Mouse (Mus musculus) stomach, embryonic 14.5 days (tissue): ENCODE measurements around the gene Ror2. TPM values are rescaled to one million over a fixed set of nuclear protein-coding genes. Genes with fewer than 3 reads are reported as not detected.

ENCODE experiments used
- ATAC-seq: fragments of 200-750 bp; cut with Nextera tagmentation; 2 replicates; pipeline ENCODE4 v1.8.0; 2017; ENCODE audit warnings: low read depth, moderate TSS enrichment; ENCODE audit not compliant: insufficient number of reproducible peaks, insufficient read depth, low FRiP score
- H3K27ac ChIP-seq: fragments of 300-500 bp; sonication (generic); 2 replicates; pipeline ENCODE4 v1.5.1; 2014; ENCODE audit warnings: mild to moderate bottlenecking, low read length, moderate library complexity, mixed read lengths
- H3K27me3 ChIP-seq: fragments of 300-500 bp; sonication (generic); 2 replicates; pipeline ENCODE4 v1.6.1; 2014; ENCODE audit warnings: low read length, control low read depth, mixed read lengths; ENCODE audit not compliant: control insufficient read depth, insufficient read depth
- H3K36me3 ChIP-seq: fragments of 300-500 bp; sonication (generic); 2 replicates; pipeline ENCODE4 v1.6.1; 2014; ENCODE audit warnings: mild to moderate bottlenecking, control low read depth, low read length, moderate library complexity, mixed read lengths; ENCODE audit not compliant: control insufficient read depth, insufficient read depth
- H3K4me1 ChIP-seq: fragments of 300-500 bp; sonication (generic); 2 replicates; pipeline ENCODE4 v1.6.1; 2014; ENCODE audit warnings: low read length, control low read depth, mixed read lengths; ENCODE audit not compliant: control insufficient read depth, insufficient read depth
- H3K4me2 ChIP-seq: fragments of 300-500 bp; sonication (generic); replicated peaks from 2 replicates; pipeline ENCODE4 v1.6.1; 2014; ENCODE audit warnings: low read depth, low read length, control low read depth
- H3K4me3 ChIP-seq: fragments of 300-500 bp; sonication (generic); 2 replicates; pipeline ENCODE4 v1.5.1; 2014; ENCODE audit warnings: low read depth, low read length, control low read depth
- H3K9ac ChIP-seq: fragments of 300-500 bp; sonication (generic); replicated peaks from 2 replicates; pipeline ENCODE4 v1.6.1; 2014; ENCODE audit warnings: low read depth, mild to moderate bottlenecking, control low read depth, low read length, moderate library complexity, mixed read lengths
- H3K9me3 ChIP-seq: fragments of 300-500 bp; sonication (generic); 2 replicates; pipeline ENCODE4 v1.6.1; 2016; ENCODE audit warnings: low read depth, low read length, control low read depth; ENCODE audit not compliant: control insufficient read depth
- WGBS: fragments of 180-500 bp; shearing (Covaris S2); extraction: QIAGEN DNeasy Blood & Tissue Kit; methylation state at CpG from one replicate; pipeline ENCODE4 v1.1.7; 2014; 5-methylcytosine and 5-hydroxymethylcytosine counted together
- polyA plus RNA-seq: library from polyadenylated mRNA; unstranded; fragments of >200 nt; fragmentation: Nextera tagmentation; extraction: Ambion mirVana; gene quantifications from 2 replicates; pipeline ENCODE4 v1.2.1, GENCODE M21; 2014

Ror2 gene
- polyA plus RNA-seq, 1 experiment from 2014 or later = 13.9 TPM

DNA sequence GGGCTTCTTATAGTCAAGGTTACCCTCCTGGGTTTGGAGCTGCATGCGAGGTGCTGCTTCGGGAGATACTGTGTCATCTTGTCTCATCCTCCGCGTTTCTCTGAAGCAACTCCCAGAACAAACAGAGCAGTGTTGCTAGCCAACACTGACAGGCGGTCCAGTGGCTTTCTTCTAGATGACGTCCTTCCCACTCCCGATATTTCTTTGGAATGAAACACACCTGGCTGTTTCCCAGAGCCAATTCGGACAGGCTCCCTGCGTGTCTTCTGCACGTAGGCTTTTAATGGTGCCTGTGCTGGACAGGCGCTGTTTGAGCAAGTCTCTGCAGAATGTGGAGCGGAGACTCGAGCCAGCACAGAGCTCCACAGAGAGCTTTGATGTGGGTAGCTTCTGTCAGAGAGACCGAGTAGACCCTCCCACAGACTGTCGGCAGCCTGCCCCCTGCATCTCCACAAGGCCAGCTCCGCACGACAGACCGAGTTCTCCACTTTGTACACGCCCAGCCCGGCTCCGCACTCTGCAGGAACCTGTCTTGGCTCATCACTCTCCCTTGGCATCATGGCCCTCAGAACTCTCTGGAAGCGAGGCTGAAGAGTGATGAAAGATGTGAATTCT, 216.7 kb downstream of the Ror2 start:
- Histone ChIP-seq H3K36me3 (no peaks in the 10 kb centered on the region), H3K4me1 (no peaks in the 10 kb centered on the region), H3K9ac (no peak overlapping the region), H3K4me2 (no peak overlapping the region), H3K27me3 (no peaks in the 10 kb centered on the region), H3K4me3 (no peak overlapping the region), H3K9me3 (no peaks in the 10 kb centered on the region), H3K27ac (no peak overlapping the region)
- no peak for ATAC-seq
- 55% methylated on average over 22 of the region's 22 CpGs for WGBS

DNA sequence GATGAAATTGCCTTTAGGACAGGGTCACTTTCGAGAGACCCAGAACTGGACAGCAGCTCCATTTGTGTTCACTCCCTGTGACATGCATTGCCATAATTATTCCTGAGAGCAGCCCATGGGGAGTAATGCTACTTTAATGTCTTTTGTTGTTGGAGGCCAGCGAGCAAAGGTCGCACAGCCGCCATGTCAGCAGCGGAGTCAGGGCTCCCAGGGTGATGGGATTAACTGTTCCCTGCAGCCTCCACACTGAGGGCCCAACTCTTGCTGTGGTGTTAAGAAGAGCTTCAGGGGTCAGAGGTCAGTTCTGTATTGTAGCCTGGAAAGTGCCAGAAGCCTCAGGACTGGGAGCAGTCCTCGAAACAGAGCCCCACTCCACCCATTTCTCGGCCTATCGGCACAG, 217.5 kb downstream of the Ror2 start:
- no peak overlapping the region for H3K4me3 ChIP-seq
- H3K4me1 ChIP-seq = no peaks in the 10 kb centered on the region
- no peak overlapping the region for H3K27ac ChIP-seq
- H3K9me3 ChIP-seq = no peaks in the 10 kb centered on the region
- WGBS = 86% methylated on average over 8 of the region's 8 CpGs
- H3K4me2 ChIP-seq = no peak overlapping the region
- no peak overlapping the region for H3K9ac ChIP-seq
- H3K27me3 ChIP-seq = no peaks in the 10 kb centered on the region
- ATAC-seq = no peak
- H3K36me3 ChIP-seq = no peaks in the 10 kb centered on the region

DNA sequence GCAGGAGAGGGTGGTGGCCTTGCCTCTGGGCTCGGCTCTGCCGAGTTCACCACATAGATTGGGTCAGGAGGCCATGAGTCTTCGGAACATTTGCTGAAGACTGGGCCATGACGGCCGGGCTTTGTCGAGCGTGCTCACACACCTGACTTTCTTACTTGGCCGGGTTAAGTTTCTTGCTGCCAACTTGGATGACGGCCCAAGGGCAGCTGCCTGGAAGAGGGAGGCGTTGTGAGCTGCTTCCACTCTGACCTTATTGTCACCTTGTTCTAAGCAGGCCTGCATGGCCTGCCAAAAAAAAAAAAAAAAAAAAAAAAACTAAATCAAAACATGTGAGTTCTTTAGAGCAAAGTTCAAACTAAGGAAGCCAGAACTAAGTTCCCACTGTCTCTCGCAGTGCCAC, 218.0 kb downstream of the Ror2 start:
- ATAC-seq = no peak
- 80% methylated on average over 11 of the region's 11 CpGs for WGBS

DNA sequence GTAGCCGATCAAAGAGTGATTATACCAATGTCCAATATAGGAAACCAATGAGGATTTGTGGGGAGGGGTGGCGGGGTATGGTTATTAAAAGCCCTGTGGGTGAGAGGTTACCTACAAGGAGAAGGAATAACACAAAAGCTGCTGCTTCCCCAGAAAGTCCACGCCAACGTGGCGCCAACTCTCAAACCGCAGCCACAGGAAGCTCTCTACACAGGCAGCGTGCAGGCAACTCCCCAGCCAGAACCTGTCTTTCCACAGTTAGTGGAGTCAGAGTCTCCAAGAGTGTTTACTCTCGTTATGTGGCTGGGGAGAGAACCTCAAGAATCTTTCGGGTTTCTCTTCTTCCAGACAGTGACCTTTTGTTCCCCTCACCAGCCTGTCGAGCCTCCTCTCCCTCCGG, 220.8 kb downstream of the Ror2 start:
- Histone ChIP-seq H3K4me1 (no peaks in the 10 kb centered on the region), H3K27me3 (no peaks in the 10 kb centered on the region), H3K27ac (no peak overlapping the region), H3K36me3 (no peaks in the 10 kb centered on the region), H3K9me3 (no peaks in the 10 kb centered on the region), H3K9ac (no peak overlapping the region), H3K4me2 (no peak overlapping the region), H3K4me3 (no peak overlapping the region)
- WGBS = 72% methylated on average over 11 of the region's 11 CpGs
- ATAC-seq = no peak

More for the DNA sequence above, 218.0 kb downstream of the Ror2 start:
- no peak overlapping the region for H3K4me2 ChIP-seq
- H3K27ac ChIP-seq = no peak overlapping the region
- H3K4me1 ChIP-seq = no peaks in the 10 kb centered on the region
- no peaks in the 10 kb centered on the region for H3K27me3 ChIP-seq
- no peaks in the 10 kb centered on the region for H3K36me3 ChIP-seq
- H3K4me3 ChIP-seq = no peak overlapping the region
- no peaks in the 10 kb centered on the region for H3K9me3 ChIP-seq
- no peak overlapping the region for H3K9ac ChIP-seq

DNA sequence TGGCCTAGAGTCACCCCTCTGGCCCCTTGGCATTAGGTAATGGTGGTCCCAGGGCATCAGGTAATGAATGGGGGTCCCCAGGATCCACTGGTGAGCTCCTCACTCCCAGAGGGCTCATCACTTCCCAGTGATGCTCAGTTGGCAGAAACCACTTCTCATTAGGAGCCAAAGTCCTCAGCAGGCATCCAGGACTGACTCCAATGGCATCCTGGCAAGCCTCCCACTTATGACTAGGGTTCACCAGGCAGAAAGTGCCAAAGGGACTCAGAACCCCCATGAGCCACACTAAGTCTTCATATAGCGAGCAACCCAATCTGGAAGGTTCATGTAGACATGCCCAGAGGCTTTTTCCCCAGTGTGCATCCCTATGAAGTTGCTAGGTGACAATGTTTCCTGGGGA, 221.2 kb downstream of the Ror2 start:
- ATAC-seq = no peak
- no peak overlapping the region for H3K4me3 ChIP-seq
- H3K9ac ChIP-seq = no peak overlapping the region
- H3K9me3 ChIP-seq = no peaks in the 10 kb centered on the region
- H3K36me3 ChIP-seq = no peaks in the 10 kb centered on the region
- H3K4me1 ChIP-seq = no peaks in the 10 kb centered on the region
- WGBS = 97% methylated on average over 1 of the region's 1 CpGs
- H3K4me2 ChIP-seq = no peak overlapping the region
- H3K27ac ChIP-seq = no peak overlapping the region
- H3K27me3 ChIP-seq = no peaks in the 10 kb centered on the region

Other genes with a start within 250 kb of the Ror2 start
- 42.9 TPM in 2 replicates for gene Sptlc1, start 91.3 kb upstream of the Ror2 start, polyA plus RNA-seq
- gene Msx2, start 186.9 kb upstream of the Ror2 start, polyA plus RNA-seq = 1.9 and 2.4 TPM in 2 replicates